Mouse (Mus musculus) thymus, postnatal 14 days (tissue): ENCODE data around the gene Cpxm2.

Source experiments
- DNase-seq: peaks from one replicate; pipeline ENCODE4 v3.0.0; 2021

The Cpxm2 gene

DNA sequence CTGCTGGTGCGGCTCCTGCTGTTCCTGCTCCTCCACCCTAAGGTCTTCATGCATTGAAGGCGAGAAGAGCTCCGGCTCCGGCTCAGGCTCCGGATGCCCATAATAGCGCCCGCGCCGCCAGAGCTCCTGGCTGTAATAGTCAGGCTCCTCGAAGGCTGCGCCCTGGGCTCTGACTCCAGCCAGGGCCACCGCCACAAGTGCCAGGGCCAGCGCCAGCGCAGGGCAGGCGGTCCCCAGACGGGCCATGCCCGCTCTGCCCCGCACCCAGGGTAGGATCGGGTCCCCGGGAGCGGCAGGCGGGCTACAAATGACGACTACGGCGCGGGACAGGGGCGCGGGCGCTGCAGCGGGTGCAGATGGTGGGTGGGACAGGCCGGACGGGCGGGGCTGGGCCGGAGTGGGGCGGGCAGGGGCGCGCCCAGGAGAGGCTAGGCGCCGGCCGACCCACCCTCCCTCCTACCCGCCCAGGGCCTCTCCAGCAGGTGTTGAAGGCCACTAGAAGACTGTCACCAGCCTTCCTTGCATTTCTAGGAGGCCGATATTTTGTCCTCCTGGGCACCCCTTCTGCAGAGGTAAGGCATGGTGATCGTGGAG, at the start of gene Cpxm2:
Gene Cpxm2 (minus strand): TSS at position 372 of the 594 bp plus-strand sequence.
- no peak for DNase-seq

DNA sequence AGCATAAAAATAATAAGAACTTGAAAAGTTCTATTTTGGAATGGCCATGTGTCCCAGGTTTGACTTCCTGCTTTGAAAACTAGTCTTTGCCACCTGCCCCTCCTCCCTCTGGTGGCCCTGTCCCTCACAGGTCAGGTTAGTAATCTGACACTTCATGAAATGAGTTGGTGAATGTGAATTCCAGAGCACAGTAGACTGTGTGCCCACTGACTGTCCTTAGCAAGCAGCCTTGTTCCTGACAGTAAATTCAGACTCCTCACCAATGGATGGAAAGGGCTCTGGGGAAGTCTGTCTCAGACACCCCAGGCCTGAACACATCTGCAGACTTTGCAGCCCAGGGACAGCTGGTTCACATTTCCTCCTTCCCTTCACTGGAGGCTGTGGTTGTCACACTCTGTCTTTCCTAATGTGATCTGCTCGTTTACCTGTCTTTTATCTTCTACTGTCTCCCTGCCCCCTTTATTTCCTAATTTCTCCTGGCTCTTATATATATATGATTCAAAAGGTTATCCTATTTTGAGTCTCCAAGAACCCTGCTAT, 49.6 kb upstream of the Cpxm2 start:
- no peak for DNase-seq

DNA sequence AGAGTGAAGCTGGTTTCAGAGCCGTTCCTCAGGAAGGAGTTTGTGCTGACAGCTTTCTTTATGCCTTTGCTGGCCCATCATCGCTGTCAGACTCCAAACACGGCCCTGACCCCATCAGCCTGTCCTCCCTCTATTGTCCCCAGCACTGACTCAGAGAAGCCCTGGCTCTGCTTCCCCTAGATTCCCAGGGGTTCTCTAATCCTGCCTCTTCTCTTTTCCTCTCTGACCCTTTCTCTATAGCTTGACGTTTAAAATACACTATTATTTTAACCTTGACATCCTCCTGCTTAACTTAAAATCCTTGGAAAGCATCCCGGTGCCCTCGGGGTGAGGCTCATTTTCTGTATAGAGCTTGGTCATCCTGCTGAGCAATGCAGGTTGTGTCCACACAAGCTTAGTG, 45.1 kb upstream of the Cpxm2 start:
- DNase-seq = no peak

DNA sequence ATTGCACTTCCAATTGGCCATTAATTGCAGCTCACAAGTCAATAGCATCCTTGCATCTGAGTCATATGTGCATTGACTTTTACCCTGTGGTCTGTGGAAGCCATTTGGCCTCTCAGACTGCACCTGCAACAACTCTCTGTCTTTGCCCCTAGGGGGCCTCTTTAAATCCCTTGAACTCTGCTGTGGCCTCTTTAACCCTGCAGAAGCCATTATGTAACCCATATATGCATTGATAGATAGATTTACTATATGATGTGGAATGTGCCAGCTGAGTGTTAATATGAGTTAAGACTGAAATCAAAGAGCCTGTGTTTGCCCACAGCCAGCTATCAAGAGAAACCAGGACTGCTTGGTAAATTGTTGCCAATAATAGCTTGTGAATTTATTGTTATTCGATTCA, 44.3 kb upstream of the Cpxm2 start:
- DNase-seq = no peak

DNA sequence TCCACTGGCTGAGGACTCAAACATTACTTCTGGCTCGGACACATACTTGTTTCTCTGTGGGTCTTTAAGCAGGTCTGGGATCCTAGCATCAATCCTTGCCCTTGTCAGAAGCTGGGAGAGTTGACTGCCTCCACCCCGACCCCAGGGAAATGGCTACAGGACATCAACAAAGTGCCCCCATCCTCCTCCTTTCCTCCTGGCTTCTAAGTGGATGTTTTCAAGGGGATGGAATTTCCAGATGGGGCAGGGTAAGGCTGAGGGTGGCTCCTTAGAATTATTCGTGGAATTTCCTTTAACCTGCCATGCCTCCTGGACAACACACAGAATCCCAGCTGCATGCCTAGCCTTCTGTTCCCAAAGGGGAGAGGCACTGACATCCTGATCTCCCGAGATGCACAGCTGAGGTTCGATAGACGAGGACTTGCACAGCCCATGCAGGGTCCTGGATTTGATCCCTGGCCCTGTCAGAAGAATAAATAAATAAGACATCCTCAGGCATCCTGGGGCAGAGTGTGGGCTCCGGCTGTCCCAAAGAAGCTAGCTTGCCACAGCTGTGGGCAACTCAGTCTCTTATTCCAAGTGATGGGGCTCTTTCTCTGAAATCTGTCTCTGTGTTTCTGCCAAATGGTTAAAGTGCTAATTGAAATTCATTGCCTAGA, 43.4 kb upstream of the Cpxm2 start:
- no peak for DNase-seq

DNA sequence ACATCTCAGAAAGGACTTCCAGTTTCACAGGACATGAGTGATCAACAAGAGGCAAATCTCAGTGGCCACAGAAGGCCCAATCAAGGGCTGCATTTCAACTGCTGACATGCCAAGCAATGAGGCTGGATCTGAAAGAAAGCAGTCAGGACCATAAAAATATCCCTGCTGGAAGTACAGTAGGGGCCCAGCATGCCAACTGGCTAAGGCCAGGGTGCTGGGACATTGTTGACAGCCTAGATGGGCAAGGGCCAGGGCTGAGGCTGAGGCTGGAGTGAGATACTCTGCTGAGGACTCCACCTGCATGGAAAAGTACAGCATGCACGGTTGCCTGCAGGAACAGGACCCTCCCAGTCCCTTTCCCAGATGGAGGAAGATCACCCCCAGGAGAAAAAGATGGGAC, 42.0 kb upstream of the Cpxm2 start:
- no peak for DNase-seq

DNA sequence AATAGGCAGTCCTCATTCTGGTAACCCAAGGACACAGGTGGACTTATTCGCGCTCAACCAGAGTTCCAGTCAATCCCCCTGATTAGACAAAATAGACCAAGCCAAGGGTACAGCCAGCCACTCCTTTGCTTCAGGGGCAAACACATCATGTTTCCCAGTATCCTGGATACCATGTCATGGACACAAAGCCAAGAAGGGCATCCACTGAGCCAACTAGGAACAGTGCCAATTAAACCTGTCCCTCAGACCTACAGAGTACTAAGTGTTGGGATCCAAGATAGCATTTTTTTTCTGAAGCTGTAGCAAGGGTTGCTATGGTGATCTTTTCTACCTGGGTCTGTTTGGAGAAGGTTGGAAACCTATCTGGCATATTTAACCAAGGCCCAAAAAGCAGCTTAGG, 39.1 kb upstream of the Cpxm2 start:
- DNase-seq = no peak

DNA sequence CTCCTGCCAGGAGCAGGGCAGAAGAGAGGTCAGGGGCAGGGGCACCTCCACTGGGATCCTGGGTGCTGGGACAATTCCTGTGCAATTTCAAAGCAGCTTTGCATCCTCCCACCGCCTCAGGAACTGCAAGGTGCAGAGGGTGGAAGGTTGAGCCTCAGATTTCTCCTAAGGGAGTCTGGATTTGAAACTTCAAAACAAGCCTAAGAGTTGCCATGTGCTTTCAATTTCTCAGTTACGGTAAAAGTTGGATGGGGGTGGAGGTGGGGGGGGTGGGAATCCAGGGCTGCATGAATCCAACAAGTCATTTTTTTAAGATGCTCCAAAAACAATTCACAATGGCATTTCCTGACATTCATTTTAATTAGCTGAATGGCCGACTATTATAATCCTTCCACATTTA, 32.9 kb upstream of the Cpxm2 start:
- no peak for DNase-seq

DNA sequence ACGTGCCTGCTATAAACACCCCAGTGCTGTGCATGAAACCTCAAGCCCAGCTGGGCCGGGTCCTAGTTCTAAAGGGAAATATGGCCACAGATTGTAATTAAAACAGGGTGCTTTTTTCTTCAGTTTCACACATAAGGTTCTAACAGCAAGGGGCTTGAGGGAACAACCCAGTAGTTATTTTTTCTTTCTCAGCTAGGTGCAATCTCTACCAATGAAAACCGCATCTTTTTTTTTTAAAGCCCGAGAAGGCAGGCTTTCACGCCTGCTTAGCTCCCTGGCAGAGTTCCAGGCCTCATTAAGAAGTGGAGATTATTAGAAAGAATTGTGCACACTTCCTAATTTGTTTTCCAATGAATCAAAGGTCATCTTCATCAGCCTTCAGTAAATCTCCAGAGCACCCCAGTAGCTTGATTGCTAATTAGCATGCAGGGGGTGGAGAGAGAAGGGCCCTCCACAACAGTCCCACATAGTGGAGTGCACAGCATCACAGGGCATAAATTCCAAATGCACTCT, 29.4 kb upstream of the Cpxm2 start:
- no peak for DNase-seq

DNA sequence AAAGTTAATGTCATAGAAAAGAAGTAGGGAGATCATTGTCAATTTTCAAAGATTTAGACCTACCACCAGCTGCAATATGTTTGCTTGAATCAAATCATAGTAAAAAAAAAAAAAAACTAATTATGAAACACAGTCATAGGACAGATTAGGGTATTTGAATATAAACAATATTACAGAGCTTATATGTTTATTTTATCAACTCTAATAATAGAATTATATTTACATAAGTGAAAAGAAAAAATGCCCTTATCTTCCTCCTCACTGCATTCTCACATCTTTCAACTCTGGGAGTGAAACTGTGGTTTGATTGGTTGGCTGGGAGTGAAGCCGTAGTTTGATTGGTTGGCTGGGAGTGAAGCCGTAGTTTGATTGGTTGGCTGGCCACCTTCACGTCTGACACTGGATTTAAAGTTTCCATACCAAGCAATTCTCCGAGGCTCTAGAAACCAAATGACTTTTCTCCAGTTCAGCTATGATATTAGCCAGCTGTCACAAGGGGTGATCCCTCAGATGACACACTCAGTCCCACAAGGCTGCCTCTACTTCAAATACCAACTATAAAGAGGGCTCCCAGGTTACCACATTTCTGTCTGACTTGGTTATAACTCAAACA, 27.2 kb upstream of the Cpxm2 start:
- no peak for DNase-seq

DNA sequence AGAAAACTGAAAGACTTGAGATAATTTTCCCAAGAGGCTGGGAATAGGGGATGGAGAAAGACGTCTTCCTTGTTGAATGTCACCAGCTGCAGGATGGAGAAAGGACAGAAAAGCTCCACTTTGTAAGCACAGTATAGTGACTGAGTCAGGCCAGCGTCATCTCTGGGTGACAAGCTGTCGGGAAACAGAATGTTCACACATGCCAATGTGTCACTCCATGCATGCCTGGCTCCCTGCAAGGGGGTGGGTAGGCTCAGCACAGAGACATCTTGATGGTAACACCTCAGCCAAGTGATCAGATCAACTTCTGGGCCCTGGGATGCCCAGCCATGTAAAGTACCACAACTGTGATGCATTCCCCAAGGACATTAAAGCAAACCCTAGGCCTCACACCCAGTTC, 26.5 kb upstream of the Cpxm2 start:
- DNase-seq = no peak

DNA sequence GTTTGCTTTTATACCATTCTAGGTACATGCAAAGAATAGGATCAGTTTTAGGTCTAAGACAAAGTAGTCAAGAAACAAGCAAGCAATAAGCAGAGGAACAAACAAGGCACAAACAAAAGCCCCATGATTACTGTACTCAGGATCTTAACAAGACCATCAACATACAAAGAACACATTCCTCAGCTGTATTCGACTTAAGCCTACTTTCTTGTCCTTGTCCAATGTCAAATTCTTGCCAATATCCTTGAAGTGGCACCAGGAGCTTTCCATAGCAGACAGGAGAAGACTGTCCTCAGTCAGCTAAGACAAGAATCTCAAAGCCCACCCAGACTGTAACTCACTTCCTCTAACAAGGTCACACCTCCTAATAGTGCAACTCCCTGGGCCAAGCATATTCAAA, 24.5 kb upstream of the Cpxm2 start:
- no peak for DNase-seq

DNA sequence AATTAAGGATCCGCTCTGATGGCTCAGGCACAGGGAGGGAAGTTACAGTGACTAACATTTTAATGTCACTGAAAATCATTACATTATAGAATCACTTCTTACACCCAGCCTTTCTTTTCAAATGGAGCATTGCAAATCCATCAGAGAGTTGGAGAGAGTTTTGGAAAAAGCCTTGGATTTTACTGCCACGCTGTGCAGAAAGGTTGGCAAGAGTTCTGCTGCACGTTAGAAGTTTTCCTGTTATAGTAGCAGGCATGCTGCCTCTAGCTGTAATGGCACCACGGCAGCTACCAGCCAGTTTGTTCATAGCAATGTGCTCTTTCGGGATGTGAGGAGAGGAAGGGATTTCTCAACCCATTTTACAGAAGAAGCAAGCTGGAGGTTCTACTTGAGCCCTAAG, 20.2 kb upstream of the Cpxm2 start:
- DNase-seq = no peak

DNA sequence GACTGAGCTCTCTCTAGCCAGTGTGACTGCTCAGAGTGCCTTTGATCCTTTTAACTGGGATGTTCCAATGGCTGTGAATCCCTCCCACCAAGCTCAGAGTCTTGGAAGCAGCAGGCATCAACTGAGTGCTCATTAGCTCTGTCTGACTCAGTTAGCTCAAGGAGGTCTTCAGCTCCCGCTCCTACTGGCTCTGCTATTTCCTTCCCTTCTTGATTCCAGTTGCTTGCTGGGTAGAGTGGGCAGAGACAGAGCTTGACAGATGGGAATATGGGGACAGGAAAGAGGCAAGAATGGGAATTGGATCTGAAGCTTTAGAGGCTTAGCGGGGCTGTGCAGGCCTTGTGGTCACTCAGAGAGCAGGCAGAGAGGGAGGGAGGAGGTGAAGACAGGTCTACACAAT, 19.8 kb upstream of the Cpxm2 start:
- no peak for DNase-seq

DNA sequence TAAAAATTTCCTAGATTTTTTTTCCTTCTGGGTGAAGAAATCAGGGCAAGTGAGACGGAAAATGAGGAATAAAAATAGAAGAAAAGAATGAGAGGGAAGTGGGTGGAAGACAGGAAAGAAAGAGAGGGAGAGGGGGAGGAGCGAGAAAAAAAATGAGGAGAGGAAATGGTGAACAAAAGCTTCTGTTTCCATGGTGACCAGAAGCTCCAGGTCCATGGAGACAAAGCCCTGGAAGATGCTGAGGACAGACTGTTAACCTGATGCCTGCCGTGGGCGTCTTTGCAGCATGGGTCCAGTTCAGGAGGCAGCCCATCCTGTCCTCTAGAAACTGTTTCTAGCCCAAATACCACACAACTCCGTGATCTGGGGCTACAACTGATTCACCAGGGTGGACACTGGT, 17.7 kb upstream of the Cpxm2 start:
- no peak for DNase-seq

DNA sequence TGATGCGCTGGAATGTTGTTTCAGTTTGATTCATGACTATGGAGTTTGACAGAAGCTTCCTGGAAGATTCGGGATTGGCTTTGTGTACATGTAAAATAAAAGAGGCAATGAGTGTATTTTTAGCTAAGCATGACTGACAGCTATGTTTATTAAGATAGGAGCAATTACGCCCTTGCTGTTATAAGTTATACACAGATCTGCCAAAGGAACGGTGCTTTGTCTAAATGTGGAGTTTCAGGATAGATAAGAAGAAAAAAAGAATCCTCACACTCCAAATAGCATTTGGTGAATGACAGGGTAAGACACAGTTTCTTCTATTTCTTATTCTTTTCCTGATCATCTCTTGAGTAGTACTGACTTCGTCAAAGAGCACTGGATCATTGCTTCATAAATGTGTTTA, 17.2 kb upstream of the Cpxm2 start:
- DNase-seq = no peak

DNA sequence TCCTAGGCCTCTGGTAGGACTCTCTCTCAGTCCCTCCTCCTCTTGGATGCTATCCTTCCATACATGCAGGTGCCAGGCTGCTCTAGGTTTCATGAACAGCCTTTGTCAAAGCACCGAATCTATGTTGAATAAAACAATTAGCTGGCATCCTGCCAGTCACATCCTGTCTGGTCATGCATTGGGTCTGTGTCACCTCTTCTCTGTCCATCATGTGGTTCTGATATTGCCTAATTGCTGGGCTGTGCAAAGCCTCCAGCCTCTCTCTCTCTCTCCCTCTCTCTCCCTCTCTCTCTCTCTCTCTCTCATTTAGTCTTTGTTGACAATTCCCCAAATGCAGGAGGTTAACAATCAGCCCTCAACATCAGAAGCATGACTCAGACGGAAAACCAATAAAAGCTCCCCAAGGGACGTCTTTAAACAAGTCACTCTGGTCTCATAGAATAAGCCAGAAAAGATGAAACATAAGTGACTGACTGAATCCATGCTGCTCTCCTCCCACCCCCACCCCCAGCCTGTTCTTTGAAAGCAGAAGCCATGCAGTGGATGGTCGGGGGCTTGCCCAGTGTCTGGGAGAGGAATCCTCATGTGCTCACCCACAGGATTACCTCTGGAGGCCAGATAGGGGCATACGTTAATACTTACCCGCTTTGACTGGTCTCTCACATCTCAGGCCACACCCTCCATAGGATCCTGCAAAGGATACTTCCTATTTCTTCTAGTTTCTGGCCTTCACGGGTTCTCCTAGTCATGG, 15.1 kb upstream of the Cpxm2 start:
- DNase-seq = no peak

DNA sequence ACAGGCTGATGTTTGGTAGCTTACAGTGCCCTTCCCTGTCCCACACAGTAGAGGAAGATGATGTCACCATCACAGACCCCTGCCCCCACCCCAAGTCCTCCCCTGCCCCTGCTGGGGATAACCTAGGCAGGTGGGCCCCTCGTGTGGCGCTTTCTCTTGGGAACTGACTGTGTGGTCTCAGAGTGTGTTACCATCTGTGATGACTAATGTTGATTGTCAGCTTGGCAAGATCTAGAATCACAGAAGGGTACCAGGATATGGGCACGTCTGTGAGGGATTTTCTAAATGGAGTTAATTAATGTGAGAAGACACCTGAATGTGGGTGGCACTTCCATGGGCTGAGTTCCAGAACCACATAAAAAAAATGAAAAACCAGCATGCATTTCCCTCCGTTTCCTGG, 12.7 kb upstream of the Cpxm2 start:
- no peak for DNase-seq

DNA sequence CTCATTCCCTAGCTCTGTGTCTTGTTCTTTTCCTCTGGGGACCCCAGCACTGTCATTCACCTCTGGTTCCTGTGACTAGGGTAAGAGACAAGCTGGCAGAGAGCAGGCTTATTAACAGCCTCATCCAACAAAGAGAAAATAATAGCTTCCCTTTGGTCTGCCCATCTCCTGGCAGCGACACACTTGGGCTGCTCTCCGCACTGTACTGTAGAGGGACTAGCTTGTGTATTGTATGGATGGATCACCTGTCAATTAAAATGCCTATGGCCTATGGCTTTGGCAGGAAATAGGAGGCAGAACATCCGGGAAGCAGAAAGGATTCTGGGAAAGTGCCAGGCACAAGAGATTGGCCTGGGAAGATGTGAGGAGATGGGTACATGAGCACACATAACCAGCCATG, 7.7 kb upstream of the Cpxm2 start:
- no peak for DNase-seq

DNA sequence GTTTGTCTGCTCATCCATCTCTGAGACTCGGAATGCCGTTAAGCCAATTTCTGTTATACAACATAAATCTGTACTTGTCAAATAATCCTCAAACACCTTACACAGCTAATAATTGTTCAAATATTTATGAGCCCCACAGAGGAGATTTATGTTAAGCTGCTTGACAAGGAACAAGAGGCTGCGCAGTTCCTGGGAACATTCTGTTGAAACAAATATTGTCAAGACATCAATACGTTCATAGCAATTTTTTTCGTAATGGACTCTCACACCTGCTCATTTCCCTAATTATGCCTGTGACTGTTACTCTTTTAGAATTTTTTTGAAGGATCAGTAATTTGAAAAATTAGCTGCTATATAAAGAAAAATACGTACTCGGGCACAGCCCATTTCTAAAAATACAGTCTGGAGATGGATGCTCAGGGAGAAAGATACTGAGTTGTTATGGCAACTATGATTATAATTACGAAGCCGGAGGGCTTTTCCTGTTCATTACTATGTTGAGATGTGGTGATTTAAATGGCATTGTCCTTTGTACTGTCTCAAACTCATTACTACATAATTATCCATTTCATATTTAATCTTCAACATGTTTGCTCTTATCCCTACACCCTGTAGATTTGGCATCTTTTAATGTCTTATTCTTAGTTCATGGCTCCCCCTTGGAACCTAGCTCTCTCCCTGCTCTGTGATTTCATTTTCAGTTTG, 3.9 kb upstream of the Cpxm2 start:
- DNase-seq = no peak

DNA sequence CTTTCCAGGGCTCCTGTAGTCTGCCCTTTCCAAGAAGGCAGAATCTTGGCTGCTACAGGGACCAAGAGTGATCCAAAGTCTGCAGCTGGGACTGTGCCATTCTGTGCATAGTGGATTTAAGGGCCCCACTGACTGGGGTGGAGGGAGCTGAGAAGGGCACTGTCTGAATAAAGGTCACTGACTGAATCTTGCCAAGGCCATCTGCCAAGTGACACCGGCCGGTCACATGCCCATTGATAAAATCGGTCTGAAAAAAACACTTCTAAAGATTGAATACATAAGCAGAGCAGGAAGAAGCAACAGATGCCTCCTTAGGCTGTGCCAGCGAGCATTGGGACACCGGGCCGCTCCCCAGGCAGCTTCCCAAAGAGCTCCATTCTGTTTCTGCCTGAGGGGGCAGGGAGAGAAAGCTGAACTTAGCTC, 803 bp downstream of the Cpxm2 start:
- DNase-seq = no peak

DNA sequence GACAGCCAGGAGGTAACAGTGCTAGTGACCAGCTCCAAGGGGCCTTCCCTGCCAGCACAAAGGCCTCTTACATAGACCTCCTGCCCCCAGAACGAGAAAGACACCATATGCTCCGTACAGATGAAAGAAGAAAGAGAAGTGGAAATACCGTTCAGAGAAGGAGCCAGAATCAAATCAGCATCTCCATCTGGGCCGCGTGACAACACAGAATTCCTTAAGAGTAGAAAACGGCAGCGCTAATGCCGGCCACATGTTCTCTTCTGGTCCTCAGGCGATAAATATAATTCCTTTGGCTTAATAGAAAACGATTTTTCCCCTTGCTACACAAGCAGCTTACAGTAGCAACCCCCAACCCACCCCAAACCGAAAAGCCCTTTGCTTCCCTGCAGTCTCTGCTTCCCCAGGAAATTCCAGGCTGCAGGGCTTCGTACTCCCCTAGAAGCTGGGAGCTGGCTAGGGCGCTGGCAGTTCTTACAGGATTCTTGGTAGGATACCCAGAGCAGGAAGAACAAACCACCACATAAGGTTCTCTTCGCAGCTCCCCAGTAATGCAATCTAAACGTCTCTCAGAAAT, 9.2 kb downstream of the Cpxm2 start:
- DNase-seq = no peak

DNA sequence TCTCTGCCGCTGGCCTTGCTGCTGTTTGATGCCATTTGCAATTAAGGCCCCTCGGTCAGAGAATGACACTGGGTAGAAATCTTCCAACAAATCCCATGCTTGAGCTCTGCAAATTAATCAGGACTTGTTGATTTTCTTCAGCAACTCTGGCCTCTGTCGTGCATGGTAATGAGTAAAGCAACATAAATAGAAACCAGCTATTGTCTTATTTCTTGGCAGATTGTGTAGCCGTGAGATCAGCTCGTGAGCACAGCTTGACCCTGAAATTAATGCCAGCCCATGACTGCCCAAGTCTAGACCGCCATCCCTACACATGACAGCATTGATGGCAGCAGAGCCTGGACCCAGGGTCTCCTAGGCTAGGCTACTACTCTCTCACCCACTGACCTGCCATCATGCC, 25.9 kb downstream of the Cpxm2 start:
- DNase-seq = no peak
